Mouse (Mus musculus): ENCODE measurements around the gene Stat5b. TPM values are rescaled to one million over a fixed set of nuclear protein-coding genes. Genes with fewer than 3 reads are reported as not detected.
A peak's percentile ranks its signal among the peaks of the same experiment; 100 is the strongest.

The Stat5b gene
- polyA plus RNA-seq, 1 experiment from 2014 or later: 17.9 TPM

DNA sequence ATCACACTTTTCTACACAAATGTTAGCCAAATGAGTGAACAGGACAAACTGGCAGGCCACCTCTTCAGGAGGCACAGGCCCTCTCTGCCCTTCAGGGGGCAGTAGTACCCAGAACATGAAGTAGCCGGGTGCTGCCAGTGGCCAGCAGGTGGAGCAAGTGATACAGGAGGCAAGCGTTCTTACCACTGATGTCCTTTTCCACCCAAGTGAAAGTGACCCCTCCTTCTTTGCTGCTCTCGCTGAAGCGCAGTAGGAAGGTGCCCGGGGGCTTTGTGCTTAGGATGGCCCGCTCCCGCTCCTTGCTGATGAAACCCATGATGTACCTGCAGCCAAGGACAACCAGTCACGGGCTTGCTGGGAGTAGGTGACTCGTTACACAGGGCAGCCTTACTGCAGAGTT is 43.0 kb upstream of the Stat5b start:
- H3K27ac ChIP-seq (ENCODE audit: low read length): no peak overlapping the region

DNA sequence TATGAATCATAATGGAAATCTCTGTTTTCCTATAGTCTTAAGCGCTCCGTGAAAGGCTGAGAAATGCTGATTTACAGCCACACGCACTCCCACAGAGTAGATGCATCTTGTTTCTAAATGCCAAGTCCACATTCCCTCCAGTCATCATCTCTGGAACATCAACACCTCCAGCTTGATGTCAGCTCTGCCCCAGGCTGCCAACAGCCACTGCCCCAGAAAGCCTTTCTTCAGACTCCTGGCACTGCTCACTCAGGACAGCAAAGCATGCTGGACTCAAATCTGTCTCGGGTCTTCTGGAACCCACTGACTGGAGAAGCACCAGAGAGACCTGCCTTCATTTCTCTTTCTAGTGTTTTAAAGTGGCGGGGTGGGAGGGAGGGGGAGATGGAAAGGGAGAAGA is 41.9 kb upstream of the Stat5b start:
- ATAC-seq (no peak), DNase-seq (ENCODE audit: low spot score) (no peak)
- H3K4me1 ChIP-seq (ENCODE audit: insufficient read depth, low read depth, low read length): no peaks in the 10 kb centered on the region
- no peak overlapping the region for H3K9ac ChIP-seq (replicated peaks; ENCODE audit: low read depth)
- H3K4me2 ChIP-seq (replicated peaks; ENCODE audit: low read depth, low read length): no peak overlapping the region
- no peak for TF ChIP-seq EP300 (IDR thresholded peaks at IDR 0.05)
- no peak for TF ChIP-seq CTCF (IDR thresholded peaks at IDR 0.05)
- no peaks in the 10 kb centered on the region for H3K9me3 ChIP-seq (ENCODE audit: low read length)
- H3K27me3 ChIP-seq (replicated peaks; ENCODE audit: insufficient read depth, low read length): no peaks in the 10 kb centered on the region
- 83% methylated on average over 5 of the region's 5 CpGs for WGBS
- H3K36me3 ChIP-seq (ENCODE audit: insufficient read depth, low read length): peaks cover 49% of the 10 kb centered on the region
- H3K27ac ChIP-seq (ENCODE audit: low read length): no peak overlapping the region
- H3K4me3 ChIP-seq (ENCODE audit: low read depth, low read length): no peak overlapping the region

More for the DNA sequence above, 43.0 kb upstream of the Stat5b start:
- Histone ChIP-seq H3K27me3 (replicated peaks; ENCODE audit: insufficient read depth, low read length) (no peaks in the 10 kb centered on the region), H3K4me3 (ENCODE audit: low read depth, low read length) (no peak overlapping the region), H3K4me1 (ENCODE audit: insufficient read depth, low read depth, low read length) (no peaks in the 10 kb centered on the region), H3K9me3 (ENCODE audit: low read length) (no peaks in the 10 kb centered on the region), H3K4me2 (replicated peaks; ENCODE audit: low read depth, low read length) (no peak overlapping the region), H3K9ac (replicated peaks; ENCODE audit: low read depth) (no peak overlapping the region), H3K36me3 (ENCODE audit: insufficient read depth, low read length) (peaks cover 50% of the 10 kb centered on the region)
- ATAC-seq: peak; percentile 77
- peak; percentile 100 for TF ChIP-seq CTCF (IDR thresholded peaks at IDR 0.05)
- TF ChIP-seq EP300 (IDR thresholded peaks at IDR 0.05): no peak
- 22% methylated on average over 9 of the region's 9 CpGs for WGBS
- peak; percentile 96 for DNase-seq (ENCODE audit: low spot score)

DNA sequence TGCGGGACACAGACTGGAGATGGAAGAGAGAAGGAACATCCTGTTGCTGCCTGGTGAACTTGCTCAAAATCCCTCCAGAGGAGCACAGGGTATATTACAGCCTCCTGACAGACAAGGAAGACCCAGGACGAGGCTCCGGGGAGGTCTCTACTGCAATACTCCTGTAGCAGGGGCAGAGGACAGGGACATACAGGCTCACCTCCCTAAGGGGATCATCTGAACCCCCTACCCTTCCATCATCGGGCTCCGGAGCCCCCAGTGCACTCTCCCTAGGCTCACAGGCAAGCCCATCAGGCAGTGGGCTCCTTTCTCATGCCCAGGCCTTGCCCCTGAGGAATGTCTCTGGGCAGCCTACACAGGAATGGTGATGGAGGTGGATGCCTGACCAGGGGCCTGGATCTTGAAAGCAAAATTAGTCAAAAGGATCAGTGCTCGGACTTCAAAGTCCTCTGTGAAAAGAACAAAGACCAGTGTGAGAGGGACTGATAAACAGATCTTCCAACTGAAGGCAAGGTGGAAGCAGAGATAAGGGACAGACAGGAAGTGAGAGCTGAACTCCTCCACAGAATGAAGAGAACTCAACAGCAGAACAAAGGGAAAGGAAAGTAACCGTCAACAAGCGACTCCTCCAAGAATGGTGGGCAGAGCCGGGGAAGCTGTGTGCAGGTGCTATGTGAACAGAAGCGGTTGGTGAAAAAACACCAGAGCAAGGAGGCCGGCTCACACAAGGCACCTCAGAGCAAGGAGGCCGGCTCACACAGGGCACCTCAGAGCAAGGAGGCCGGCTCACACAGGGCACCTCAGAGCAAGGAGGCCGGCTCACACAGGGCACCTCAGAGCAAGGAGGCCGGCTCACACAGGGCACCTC is 41.0 kb upstream of the Stat5b start:
- no peak overlapping the region for H3K9ac ChIP-seq (replicated peaks; ENCODE audit: low read depth)
- H3K4me2 ChIP-seq (replicated peaks; ENCODE audit: low read depth, low read length): no peak overlapping the region
- H3K27me3 ChIP-seq (replicated peaks; ENCODE audit: insufficient read depth, low read length): no peaks in the 10 kb centered on the region
- peaks cover 55% of the 10 kb centered on the region; the same call in 1 of the 2 replicates for H3K36me3 ChIP-seq (ENCODE audit: insufficient read depth, low read length)
- no peaks in the 10 kb centered on the region for H3K9me3 ChIP-seq (ENCODE audit: low read length)
- peak overlapping the region; percentile 14; the same call in 1 of the 2 replicates for H3K27ac ChIP-seq (ENCODE audit: low read length)
- H3K4me3 ChIP-seq (ENCODE audit: low read depth, low read length): no peak overlapping the region
- 43% methylated on average over 15 of the region's 15 CpGs for WGBS
- TF ChIP-seq CTCF (IDR thresholded peaks at IDR 0.05) (peak; percentile 43), EP300 (IDR thresholded peaks at IDR 0.05) (peak; percentile 70)
- ATAC-seq: peak; percentile 14
- H3K4me1 ChIP-seq (ENCODE audit: insufficient read depth, low read depth, low read length): no peaks in the 10 kb centered on the region
- DNase-seq (ENCODE audit: low spot score): peak; percentile 28

DNA sequence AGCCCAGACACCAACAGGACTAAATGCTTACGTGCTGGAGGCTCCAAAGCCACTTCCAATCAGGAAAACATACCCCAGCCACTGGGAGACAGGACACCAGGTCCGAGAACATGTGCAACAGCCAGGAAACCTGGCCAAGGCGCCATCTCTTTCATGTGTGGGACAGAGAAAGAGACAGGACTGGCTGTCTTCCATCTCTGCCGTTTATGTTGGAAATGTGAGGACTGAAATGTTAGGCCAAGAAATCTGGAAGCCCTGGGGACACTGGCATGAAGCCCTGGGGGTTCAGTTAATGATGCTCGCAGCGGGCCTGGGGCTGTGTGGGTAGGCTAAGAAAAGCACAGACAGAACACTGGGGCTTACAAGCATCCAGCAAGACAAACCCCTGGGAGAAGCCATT is 40.0 kb upstream of the Stat5b start:
- Histone ChIP-seq H3K27ac (ENCODE audit: low read length) (no peak overlapping the region), H3K4me2 (replicated peaks; ENCODE audit: low read depth, low read length) (no peak overlapping the region), H3K4me3 (ENCODE audit: low read depth, low read length) (no peak overlapping the region), H3K9me3 (ENCODE audit: low read length) (no peaks in the 10 kb centered on the region), H3K4me1 (ENCODE audit: insufficient read depth, low read depth, low read length) (no peaks in the 10 kb centered on the region), H3K9ac (replicated peaks; ENCODE audit: low read depth) (no peak overlapping the region), H3K27me3 (replicated peaks; ENCODE audit: insufficient read depth, low read length) (no peaks in the 10 kb centered on the region), H3K36me3 (ENCODE audit: insufficient read depth, low read length) (peaks cover 51% of the 10 kb centered on the region)
- TF ChIP-seq CTCF (IDR thresholded peaks at IDR 0.05) (no peak), EP300 (IDR thresholded peaks at IDR 0.05) (no peak)
- ATAC-seq: no peak
- DNase-seq (ENCODE audit: low spot score): no peak
- 68% methylated on average over 6 of the region's 6 CpGs for WGBS

DNA sequence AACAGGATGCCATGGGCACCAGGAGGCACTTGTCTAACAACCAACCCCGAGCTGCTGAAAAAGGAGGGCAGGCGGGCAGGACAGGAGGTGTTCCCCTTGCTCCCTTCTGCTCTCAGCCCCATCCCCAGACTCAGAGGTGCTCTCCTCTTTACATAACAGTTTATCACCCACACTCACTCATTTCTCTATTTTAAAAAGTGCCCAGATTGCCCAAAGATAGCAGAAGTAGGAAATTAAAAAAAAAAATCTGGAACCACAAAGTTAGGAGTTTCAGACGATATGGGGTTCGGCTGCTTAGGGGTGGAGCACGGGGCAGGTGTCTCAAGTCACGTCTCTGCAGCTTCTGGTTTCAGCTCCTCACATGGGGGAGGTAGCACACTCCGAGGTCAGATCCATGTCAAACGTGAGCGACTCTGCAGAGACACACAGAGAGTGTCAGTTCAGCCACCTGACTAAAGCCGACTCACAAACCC is 37.9 kb upstream of the Stat5b start:
- DNase-seq (ENCODE audit: low spot score): no peak
- H3K27ac ChIP-seq (ENCODE audit: low read length): no peak overlapping the region
- H3K4me2 ChIP-seq (replicated peaks; ENCODE audit: low read depth, low read length): no peak overlapping the region
- no peak overlapping the region for H3K9ac ChIP-seq (replicated peaks; ENCODE audit: low read depth)
- H3K9me3 ChIP-seq (ENCODE audit: low read length): no peaks in the 10 kb centered on the region
- no peak overlapping the region for H3K4me3 ChIP-seq (ENCODE audit: low read depth, low read length)
- no peaks in the 10 kb centered on the region for H3K4me1 ChIP-seq (ENCODE audit: insufficient read depth, low read depth, low read length)
- WGBS: 47% methylated on average over 10 of the region's 10 CpGs
- H3K27me3 ChIP-seq (replicated peaks; ENCODE audit: insufficient read depth, low read length): no peaks in the 10 kb centered on the region
- ATAC-seq: no peak
- TF ChIP-seq EP300 (IDR thresholded peaks at IDR 0.05) (no peak), CTCF (IDR thresholded peaks at IDR 0.05) (no peak)
- H3K36me3 ChIP-seq (ENCODE audit: insufficient read depth, low read length): peaks cover 48% of the 10 kb centered on the region

DNA sequence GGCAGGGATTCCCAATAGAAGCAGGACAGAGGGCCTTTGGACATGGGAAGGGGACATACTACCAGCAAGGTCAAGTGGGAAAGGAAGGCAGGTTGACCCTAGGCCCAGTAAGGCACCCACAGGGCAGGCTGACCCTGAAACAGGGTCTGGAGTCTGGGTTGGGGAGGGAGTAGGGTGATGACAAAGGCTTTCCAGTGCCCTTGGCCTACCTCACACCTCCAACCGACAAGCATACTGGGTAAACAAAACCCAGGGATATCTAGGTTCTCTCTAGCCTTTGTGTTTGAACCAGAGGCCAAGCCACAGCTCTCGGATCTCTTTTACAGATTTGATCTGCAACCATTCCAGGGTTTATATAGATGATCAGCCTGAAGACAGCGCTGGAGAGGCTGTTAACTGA is 37.2 kb upstream of the Stat5b start:
- TF ChIP-seq EP300 (IDR thresholded peaks at IDR 0.05): no peak
- TF ChIP-seq CTCF (IDR thresholded peaks at IDR 0.05): no peak
- ATAC-seq: no peak
- Histone ChIP-seq H3K9ac (replicated peaks; ENCODE audit: low read depth) (no peak overlapping the region), H3K27ac (ENCODE audit: low read length) (no peak overlapping the region), H3K9me3 (ENCODE audit: low read length) (no peaks in the 10 kb centered on the region), H3K4me1 (ENCODE audit: insufficient read depth, low read depth, low read length) (no peaks in the 10 kb centered on the region), H3K4me3 (ENCODE audit: low read depth, low read length) (no peak overlapping the region), H3K36me3 (ENCODE audit: insufficient read depth, low read length) (peaks cover 43% of the 10 kb centered on the region), H3K27me3 (replicated peaks; ENCODE audit: insufficient read depth, low read length) (no peaks in the 10 kb centered on the region), H3K4me2 (replicated peaks; ENCODE audit: low read depth, low read length) (no peak overlapping the region)
- WGBS: 57% methylated on average over 3 of the region's 3 CpGs
- DNase-seq (ENCODE audit: low spot score): no peak
